Mouse (Mus musculus): ENCODE data around the gene Fbxo11. TPM values are rescaled to one million over a fixed set of nuclear protein-coding genes. Genes with fewer than 3 reads are reported as not detected.

Fbxo11 gene
- polyA plus RNA-seq, 1 experiment from 2014 or later: 35.9 TPM

GRCm38 (mm10) chr17:88064347-88065030 lies 602 bp downstream of the Fbxo11 start:
- peak; percentile 23; the same call in 1 of the 2 replicates for ATAC-seq (ENCODE audit: low FRiP score)

GRCm38 (mm10) chr17:88063980-88064346 lies 1.1 kb downstream of the Fbxo11 start:
- Histone ChIP-seq H3K4me3 (peak overlapping the region; percentile 94), H3K4me2 (replicated peaks) (peak overlapping the region; percentile 54), H3K27ac (peak overlapping the region; percentile 100), H3K4me1 (peaks cover 16% of the 10 kb centered on the region), H3K9me3 (replicated peaks) (no peaks in the 10 kb centered on the region), H3K27me3 (no peaks in the 10 kb centered on the region), H3K36me3 (no peaks in the 10 kb centered on the region), H3K9ac (peak overlapping the region; percentile 100)
- ATAC-seq (ENCODE audit: low FRiP score): peak; percentile 7
- under 1% methylated on average over 23 of the region's 23 CpGs for WGBS

More at GRCm38 (mm10) chr17:88064347-88065030, 602 bp downstream of the Fbxo11 start:
- Histone ChIP-seq H3K9me3 (replicated peaks) (no peaks in the 10 kb centered on the region), H3K4me2 (replicated peaks) (peak overlapping the region; percentile 54), H3K27ac (peak overlapping the region; percentile 100), H3K36me3 (no peaks in the 10 kb centered on the region), H3K27me3 (no peaks in the 10 kb centered on the region), H3K9ac (peak overlapping the region; percentile 100), H3K4me3 (peak overlapping the region; percentile 94), H3K4me1 (peaks cover 16% of the 10 kb centered on the region)
- WGBS: 1% methylated on average over 45 of the region's 67 CpGs

GRCm38 (mm10) chr17:88062860-88063580 lies 2.1 kb downstream of the Fbxo11 start:
- H3K4me3 ChIP-seq: peak overlapping the region; percentile 94
- H3K4me2 ChIP-seq (replicated peaks): peak overlapping the region; percentile 54
- ATAC-seq (ENCODE audit: low FRiP score): no peak
- peaks cover 18% of the 10 kb centered on the region for H3K4me1 ChIP-seq
- 34% methylated on average over 8 of the region's 8 CpGs for WGBS
- H3K27me3 ChIP-seq: no peaks in the 10 kb centered on the region
- H3K9ac ChIP-seq: peak overlapping the region; percentile 100
- no peak overlapping the region for H3K27ac ChIP-seq
- H3K36me3 ChIP-seq: no peaks in the 10 kb centered on the region
- no peaks in the 10 kb centered on the region for H3K9me3 ChIP-seq (replicated peaks)

- H3K27ac ChIP-seq: no peak overlapping the region
- H3K4me3 ChIP-seq: no peak overlapping the region
- 77% methylated on average over 3 of the region's 3 CpGs for WGBS
- H3K4me1 ChIP-seq: peaks cover 18% of the 10 kb centered on the region
- no peak overlapping the region for H3K4me2 ChIP-seq (replicated peaks)
- ATAC-seq (ENCODE audit: low FRiP score): no peak
- H3K9me3 ChIP-seq (replicated peaks): no peaks in the 10 kb centered on the region
- no peak overlapping the region for H3K9ac ChIP-seq
- H3K27me3 ChIP-seq: no peaks in the 10 kb centered on the region
- H3K36me3 ChIP-seq: no peaks in the 10 kb centered on the region
These were observed 3.1 kb downstream of the Fbxo11 start for GRCm38 (mm10) chr17:88061942-88062341.

- no peaks in the 10 kb centered on the region for H3K9me3 ChIP-seq (replicated peaks)
These were observed 6.8 kb downstream of the Fbxo11 start for GRCm38 (mm10) chr17:88058280-88058679.

GRCm38 (mm10) chr17:88057846-88058245 lies 7.2 kb downstream of the Fbxo11 start:
- Histone ChIP-seq H3K4me2 (replicated peaks) (no peak overlapping the region), H3K4me1 (peaks cover 8% of the 10 kb centered on the region), H3K4me3 (no peak overlapping the region), H3K27me3 (no peaks in the 10 kb centered on the region), H3K36me3 (no peaks in the 10 kb centered on the region), H3K9ac (no peak overlapping the region), H3K27ac (no peak overlapping the region), H3K9me3 (replicated peaks) (no peaks in the 10 kb centered on the region)
- whole genome bisulfite sequencing: 93% methylated on average over 1 of the region's 1 CpGs
- ATAC-seq (ENCODE audit: low FRiP score): no peak

More at GRCm38 (mm10) chr17:88058280-88058679, 6.8 kb downstream of the Fbxo11 start:
- ATAC-seq (ENCODE audit: low FRiP score): no peak
- WGBS: 82% methylated on average over 2 of the region's 2 CpGs
- H3K27ac ChIP-seq: no peak overlapping the region
- no peaks in the 10 kb centered on the region for H3K36me3 ChIP-seq
- H3K4me2 ChIP-seq (replicated peaks): no peak overlapping the region
- no peaks in the 10 kb centered on the region for H3K27me3 ChIP-seq
- no peak overlapping the region for H3K4me3 ChIP-seq
- no peak overlapping the region for H3K9ac ChIP-seq
- peaks cover 13% of the 10 kb centered on the region for H3K4me1 ChIP-seq

GRCm38 (mm10) chr17:88051679-88052078 lies 13.4 kb downstream of the Fbxo11 start:
- no peak overlapping the region for H3K27ac ChIP-seq
- no peaks in the 10 kb centered on the region for H3K9me3 ChIP-seq (replicated peaks)
- no peak overlapping the region for H3K4me2 ChIP-seq (replicated peaks)
- no peak overlapping the region for H3K9ac ChIP-seq
- 89% methylated on average over 4 of the region's 4 CpGs for WGBS
- H3K4me1 ChIP-seq: no peaks in the 10 kb centered on the region
- no peaks in the 10 kb centered on the region for H3K36me3 ChIP-seq
- no peak overlapping the region for H3K4me3 ChIP-seq
- no peaks in the 10 kb centered on the region for H3K27me3 ChIP-seq
- no peak for ATAC-seq (ENCODE audit: low FRiP score)

- no peak overlapping the region for H3K27ac ChIP-seq
- no peak for ATAC-seq (ENCODE audit: low FRiP score)
- WGBS: 94% methylated on average over 1 of the region's 1 CpGs
- no peak overlapping the region for H3K9ac ChIP-seq
- no peak overlapping the region for H3K4me3 ChIP-seq
- no peaks in the 10 kb centered on the region for H3K4me1 ChIP-seq
- no peaks in the 10 kb centered on the region for H3K9me3 ChIP-seq (replicated peaks)
- H3K27me3 ChIP-seq: no peaks in the 10 kb centered on the region
- H3K36me3 ChIP-seq: no peaks in the 10 kb centered on the region
- no peak overlapping the region for H3K4me2 ChIP-seq (replicated peaks)
These were observed 14.2 kb downstream of the Fbxo11 start for GRCm38 (mm10) chr17:88050892-88051291.

GRCm38 (mm10) chr17:88050318-88050717 lies 14.8 kb downstream of the Fbxo11 start:
- no peaks in the 10 kb centered on the region for H3K27me3 ChIP-seq
- H3K9me3 ChIP-seq (replicated peaks): no peaks in the 10 kb centered on the region
- H3K4me1 ChIP-seq: peaks cover 3% of the 10 kb centered on the region
- H3K9ac ChIP-seq: no peak overlapping the region
- H3K4me3 ChIP-seq: no peak overlapping the region
- no peak overlapping the region for H3K27ac ChIP-seq
- H3K4me2 ChIP-seq (replicated peaks): no peak overlapping the region
- 96% methylated on average over 2 of the region's 2 CpGs for WGBS
- no peak for ATAC-seq (ENCODE audit: low FRiP score)
- H3K36me3 ChIP-seq: no peaks in the 10 kb centered on the region

GRCm38 (mm10) chr17:88042099-88043086 lies 22.7 kb downstream of the Fbxo11 start:
- Histone ChIP-seq H3K4me3 (no peak overlapping the region), H3K36me3 (0 out of 2 replicates have a peak, but pooled peaks cover 4% of the 10 kb centered on the region), H3K9ac (no peak overlapping the region), H3K4me2 (replicated peaks) (no peak overlapping the region), H3K27ac (no peak overlapping the region), H3K9me3 (replicated peaks) (no peaks in the 10 kb centered on the region), H3K27me3 (no peaks in the 10 kb centered on the region), H3K4me1 (peaks cover 18% of the 10 kb centered on the region)
- WGBS: 53% methylated on average over 12 of the region's 12 CpGs
- ATAC-seq (ENCODE audit: low FRiP score): peak; percentile 88

- Histone ChIP-seq H3K27ac (no peak overlapping the region), H3K4me3 (no peak overlapping the region), H3K4me2 (replicated peaks) (no peak overlapping the region), H3K36me3 (0 out of 2 replicates have a peak, but pooled peaks cover 4% of the 10 kb centered on the region), H3K9me3 (replicated peaks) (no peaks in the 10 kb centered on the region), H3K9ac (no peak overlapping the region), H3K27me3 (no peaks in the 10 kb centered on the region), H3K4me1 (peaks cover 18% of the 10 kb centered on the region)
- ATAC-seq (ENCODE audit: low FRiP score): no peak
- WGBS: 92% methylated on average over 5 of the region's 5 CpGs
These were observed 24.3 kb downstream of the Fbxo11 start for GRCm38 (mm10) chr17:88040810-88041209.

- 96% methylated on average over 4 of the region's 4 CpGs for WGBS
- Histone ChIP-seq H3K36me3 (no peaks in the 10 kb centered on the region), H3K27me3 (no peaks in the 10 kb centered on the region), H3K9me3 (replicated peaks) (no peaks in the 10 kb centered on the region), H3K9ac (no peak overlapping the region), H3K27ac (no peak overlapping the region), H3K4me2 (replicated peaks) (no peak overlapping the region), H3K4me1 (0 out of 2 replicates have a peak, but pooled peaks cover 7% of the 10 kb centered on the region), H3K4me3 (no peak overlapping the region)
- no peak for ATAC-seq (ENCODE audit: low FRiP score)
These were observed 30.7 kb downstream of the Fbxo11 start for GRCm38 (mm10) chr17:88034418-88034817.

Data from hindbrain, embryonic 12.5 days (tissue).